Mouse (Mus musculus) myocyte (in vitro differentiated cells): Measurements from ENCODE around the gene Fam131a. TPM values are rescaled to one million over a fixed set of nuclear protein-coding genes. Genes with fewer than 3 reads are reported as not detected.

Source experiments
- H3K27me3 ChIP-seq: one replicate; pipeline ENCODE4 v1.6.1; 2011; ENCODE audit not compliant: control insufficient read depth, insufficient read depth, insufficient read length
- H3K36me3 ChIP-seq: one replicate; pipeline ENCODE4 v1.6.1; 2011; ENCODE audit not compliant: control insufficient read depth, insufficient read depth
- H3K4me2 ChIP-seq: one replicate; pipeline ENCODE4 v1.6.1; 2011; ENCODE audit warnings: low read depth, control low read depth
- H3K4me3 ChIP-seq: one replicate; pipeline ENCODE4 v1.5.1; 2011; ENCODE audit warnings: mild to moderate bottlenecking, control low read depth, moderate library complexity
- H3K79me2 ChIP-seq: one replicate; pipeline ENCODE4 v1.6.1; 2011; ENCODE audit not compliant: control insufficient read depth, insufficient read depth
- H3ac ChIP-seq: one replicate; pipeline ENCODE4 v1.6.1; 2011; ENCODE audit not compliant: control insufficient read depth, insufficient read length
- CEBPB ChIP-seq: IDR thresholded peaks from 2 replicates; pipeline ENCODE4 v1.6.1; 2011; ENCODE audit warnings: mild to moderate bottlenecking, moderate library complexity; ENCODE audit not compliant: poor library complexity, insufficient read depth, severe bottlenecking
- E2F4 ChIP-seq: IDR thresholded peaks from one replicate; pipeline ENCODE4 v1.6.1; 2011; ENCODE audit warnings: mild to moderate bottlenecking, control low read depth, moderate library complexity; ENCODE audit not compliant: insufficient read depth
- MAX ChIP-seq: IDR thresholded peaks from one replicate; pipeline ENCODE4 v1.6.1; 2011; ENCODE audit warnings: low read depth, mild to moderate bottlenecking, control low read depth
- MYOD1 ChIP-seq, 3 experiments: IDR thresholded peaks; one replicate each; pipeline ENCODE4 v1.6.1; 2011; ENCODE audit warnings: control low read depth in 2 of 3, low read depth in 2 of 3, mild to moderate bottlenecking in 2 of 3, moderate library complexity in 1 of 3; ENCODE audit not compliant: insufficient read length in 2 of 3, control insufficient read depth in 1 of 3
- MYOG ChIP-seq, 3 experiments: IDR thresholded peaks; one replicate each; pipeline ENCODE4 v1.6.1; 2011; ENCODE audit warnings: control low read depth in 2 of 3, low read depth in 2 of 3, mild to moderate bottlenecking in 2 of 3; ENCODE audit not compliant: insufficient read length in 2 of 3, control insufficient read depth in 1 of 3, insufficient read depth in 1 of 3
- POLR2A ChIP-seq: IDR thresholded peaks from one replicate; pipeline ENCODE4 v1.6.1; 2011; ENCODE audit warnings: low read depth, mild to moderate bottlenecking, control low read depth, moderate library complexity; ENCODE audit not compliant: insufficient read length
- POLR2AphosphoS2 ChIP-seq: IDR thresholded peaks from one replicate; pipeline ENCODE4 v1.6.1; 2011; ENCODE audit warnings: low read depth, control low read depth; ENCODE audit not compliant: insufficient read length
- REST ChIP-seq: IDR thresholded peaks from one replicate; pipeline ENCODE4 v1.6.1; 2011; ENCODE audit warnings: mild to moderate bottlenecking, control low read depth, moderate library complexity; ENCODE audit not compliant: insufficient read depth, insufficient read length
- SRF ChIP-seq: IDR thresholded peaks from one replicate; pipeline ENCODE4 v1.6.1; 2011; ENCODE audit warnings: low read depth; ENCODE audit not compliant: control insufficient read depth, insufficient read length
- TCF12 ChIP-seq: IDR thresholded peaks from one replicate; pipeline ENCODE4 v1.6.1; 2011; ENCODE audit warnings: mild to moderate bottlenecking, control low read depth; ENCODE audit not compliant: poor library complexity, insufficient read depth, severe bottlenecking
- TCF3 ChIP-seq: IDR thresholded peaks from one replicate; pipeline ENCODE4 v1.6.1; 2011; ENCODE audit warnings: low read depth, control low read depth; ENCODE audit not compliant: insufficient read length
- USF1 ChIP-seq: IDR thresholded peaks from one replicate; pipeline ENCODE4 v1.6.1; 2011; ENCODE audit warnings: low read depth, mild to moderate bottlenecking, control low read depth, moderate library complexity
- polyA plus RNA-seq: library from polyadenylated mRNA; unstranded; fragments of >200 nt; fragmentation: generic; extraction: Trizol; gene quantifications from one replicate; pipeline ENCODE4 v1.2.1, GENCODE M21; 2012; ENCODE audit warnings: missing spikeins

Gene Fam131a
- polyA plus RNA-seq, 1 experiment: 0.62 TPM

GRCm38 (mm10) chr16:20732925-20733730 lies 40.1 kb downstream of the Fam131a start, which contains the start of gene Chrd:
TSS of gene Chrd (plus strand) at chr16:20733127.
- Histone ChIP-seq H3K27me3 (no peaks in the 10 kb centered on the region), H3K79me2 (no peaks in the 10 kb centered on the region)

GRCm38 (mm10) chr16:20733731-20734730 lies 41.0 kb downstream of the Fam131a start, which contains the start of gene Thpo:
TSS of gene Thpo (minus strand) at chr16:20734511.
- peak within 1 kb of the TSS; percentile 25 for H3K4me3 ChIP-seq
- TF ChIP-seq MYOG (IDR thresholded peaks at IDR 0.05; ENCODE audit: control insufficient read depth in 1 of 3, insufficient read depth in 1 of 3, insufficient read length in 2 of 3, low read depth in 2 of 3): peak in 2 of 3 experiments; percentile 64 to 88
- TF ChIP-seq USF1: no peak
- TF ChIP-seq REST: no peak
- TF ChIP-seq MYOD1 (IDR thresholded peaks at IDR 0.05; ENCODE audit: control insufficient read depth in 1 of 3, insufficient read length in 2 of 3, low read depth in 2 of 3): peak in 2 of 3 experiments; percentile 38 to 82
- H3K79me2 ChIP-seq: no peaks in the 10 kb centered on the region
- H3ac ChIP-seq: peak within 1 kb of the TSS; percentile 37
- H3K4me2 ChIP-seq: peak within 1 kb of the TSS; percentile 78
- no peaks in the 10 kb centered on the region for H3K27me3 ChIP-seq
- no peaks in the 10 kb centered on the region for H3K36me3 ChIP-seq

More at GRCm38 (mm10) chr16:20732925-20733730, 40.1 kb downstream of the Fam131a start, which contains the start of gene Chrd:
- TF ChIP-seq MYOD1 (IDR thresholded peaks at IDR 0.05; ENCODE audit: control insufficient read depth in 1 of 3, insufficient read length in 2 of 3, low read depth in 2 of 3) (peak in 2 of 3 experiments; percentile 62 to 86), MYOG (IDR thresholded peaks at IDR 0.05; ENCODE audit: control insufficient read depth in 1 of 3, insufficient read depth in 1 of 3, insufficient read length in 2 of 3, low read depth in 2 of 3) (peak; percentile 7 to 93 (median 80)), POLR2A (peak; percentile 44), SRF (no peak), POLR2AphosphoS2 (peak; percentile 41)
- H3K4me2 ChIP-seq: peak within 1 kb of the TSS; percentile 78
- H3K4me3 ChIP-seq: peak within 1 kb of the TSS; percentile 25
- H3K36me3 ChIP-seq: no peaks in the 10 kb centered on the region
- H3ac ChIP-seq: peak within 1 kb of the TSS; percentile 37

GRCm38 (mm10) chr16:20735651-20736050 lies 42.6 kb downstream of the Fam131a start:
- Histone ChIP-seq H3K27me3 (no peaks in the 10 kb centered on the region), H3ac (no peak overlapping the region), H3K36me3 (no peaks in the 10 kb centered on the region), H3K4me3 (no peak overlapping the region), H3K4me2 (no peak overlapping the region), H3K79me2 (no peaks in the 10 kb centered on the region)
- no peak for TF ChIP-seq POLR2A
- TF ChIP-seq POLR2AphosphoS2: no peak
- TF ChIP-seq MYOD1 (IDR thresholded peaks at IDR 0.05; ENCODE audit: control insufficient read depth in 1 of 3, insufficient read length in 2 of 3, low read depth in 2 of 3): no peak
- no peak for TF ChIP-seq CEBPB
- TF ChIP-seq SRF: no peak
- TF ChIP-seq MYOG (IDR thresholded peaks at IDR 0.05; ENCODE audit: control insufficient read depth in 1 of 3, insufficient read depth in 1 of 3, insufficient read length in 2 of 3, low read depth in 2 of 3): no peak
- no peak for TF ChIP-seq MAX
- TF ChIP-seq TCF3: no peak
- TF ChIP-seq E2F4: no peak
- no peak for TF ChIP-seq TCF12
- no peak for TF ChIP-seq USF1
- no peak for TF ChIP-seq REST

- no peak overlapping the region for H3K4me2 ChIP-seq
- no peaks in the 10 kb centered on the region for H3K36me3 ChIP-seq
- no peak for TF ChIP-seq TCF3
- H3K4me3 ChIP-seq: no peak overlapping the region
- no peaks in the 10 kb centered on the region for H3K79me2 ChIP-seq
- no peaks in the 10 kb centered on the region for H3K27me3 ChIP-seq
- H3ac ChIP-seq: no peak overlapping the region
Measured at GRCm38 (mm10) chr16:20736168-20736567, 43.1 kb downstream of the Fam131a start.

- Histone ChIP-seq H3K79me2 (no peaks in the 10 kb centered on the region), H3K4me3 (no peak overlapping the region), H3ac (no peak overlapping the region), H3K36me3 (no peaks in the 10 kb centered on the region), H3K4me2 (no peak overlapping the region), H3K27me3 (no peaks in the 10 kb centered on the region)
- no peak for TF ChIP-seq MYOD1 (IDR thresholded peaks at IDR 0.05; ENCODE audit: control insufficient read depth in 1 of 3, insufficient read length in 2 of 3, low read depth in 2 of 3)
- no peak for TF ChIP-seq SRF
- no peak for TF ChIP-seq TCF12
- no peak for TF ChIP-seq MAX
- no peak for TF ChIP-seq CEBPB
- no peak for TF ChIP-seq POLR2A
- TF ChIP-seq MYOG (IDR thresholded peaks at IDR 0.05; ENCODE audit: control insufficient read depth in 1 of 3, insufficient read depth in 1 of 3, insufficient read length in 2 of 3, low read depth in 2 of 3): no peak
- TF ChIP-seq POLR2AphosphoS2: no peak
- no peak for TF ChIP-seq REST
- no peak for TF ChIP-seq USF1
- no peak for TF ChIP-seq E2F4
- TF ChIP-seq TCF3: no peak
Measured at GRCm38 (mm10) chr16:20736823-20737222, 43.8 kb downstream of the Fam131a start.
